Mouse (Mus musculus) thymus, adult 2 months (tissue): ENCODE measurements around the gene Herc1.

Experiments used
- CTCF ChIP-seq: fragments of 200-500 bp; IDR thresholded peaks from 2 replicates; pipeline ENCODE4 v1.5.1; 2012; ENCODE audit warnings: mild to moderate bottlenecking, control low read depth, low read length, moderate library complexity, borderline replicate concordance; ENCODE audit not compliant: control insufficient read depth, poor library complexity, insufficient read depth; ENCODE audit errors: extremely low read depth
- POLR2A ChIP-seq: fragments of 200-500 bp; IDR thresholded peaks from 2 replicates; pipeline ENCODE4 v1.6.1; 2012; ENCODE audit warnings: mild to moderate bottlenecking, low read length, control low read depth, moderate library complexity; ENCODE audit not compliant: control insufficient read depth, poor library complexity, insufficient read depth; ENCODE audit errors: extremely low read depth

- TF ChIP-seq CTCF (no peak), POLR2A (no peak)
Observed at GRCm38 (mm10) chr9:66506011-66506410, 155.8 kb downstream of the Herc1 start.
